15 mouse cellular contexts compared by ENCODE assay signal in genomic region chr1:40740739-40741138, GRCm38 (mm10).
"Had no signal": no experiment of that assay in that cellular context is flagged by ENCODE, and none has a peak within 500 bp of the region (broad histone marks: within the 10 kb centered on the region; RNA-seq: fewer than 3 reads in every experiment).

No protein-coding gene starts in this region.

- H3K36me3 ChIP-seq: neural tube, embryonic 15.5 days; stomach, embryonic 15.5 days had no signal

- H3K4me1 ChIP-seq: neural tube, embryonic 15.5 days; stomach, embryonic 15.5 days had no signal

- H3K4me2 ChIP-seq: neural tube, embryonic 15.5 days; stomach, embryonic 15.5 days had no signal

- DNase-seq: retina, postnatal 1 day; right cerebral cortex, adult 18-20 months; right cerebral cortex, postnatal 14 days; right cerebral cortex, postnatal 25 days; right cerebral cortex, postnatal 4 days; spleen, adult 18-20 months; thymus, adult 18-20 months; thymus, adult 2 months; thymus, postnatal 14 days; thymus, postnatal 25 days; thymus, postnatal 36 days; thymus, postnatal 4 days had no signal

- H3K27ac ChIP-seq: neural tube, embryonic 15.5 days; stomach, embryonic 15.5 days; stomach, postnatal 0 days had no signal

- H3K4me3 ChIP-seq: neural tube, embryonic 15.5 days; stomach, embryonic 15.5 days had no signal

- H3K27me3 ChIP-seq: neural tube, embryonic 15.5 days; stomach, embryonic 15.5 days had no signal

- H3K9ac ChIP-seq: neural tube, embryonic 15.5 days; stomach, embryonic 15.5 days had no signal

- H3K9me3 ChIP-seq: neural tube, embryonic 15.5 days; stomach, embryonic 15.5 days had no signal
